Mouse (Mus musculus) induced T-regulatory cell, adult 2 months (primary cell): ENCODE measurements around the gene Ankrd66.

Source experiments
- DNase-seq: peaks from one replicate; pipeline ENCODE4 v3.0.0-alpha.2; 2012; ENCODE audit warnings: low read depth

Gene Ankrd66

GRCm38 (mm10) chr17:43543539-43543938 lies at the start of gene Ankrd66:
Gene Ankrd66 (minus strand): TSS chr17:43543639.
- DNase-seq = no peak

- DNase-seq = no peak
These were observed 49.2 kb upstream of the Ankrd66 start for GRCm38 (mm10) chr17:43592296-43593291.

- DNase-seq = no peak
These were observed 47.1 kb upstream of the Ankrd66 start for GRCm38 (mm10) chr17:43590531-43590930.

GRCm38 (mm10) chr17:43589750-43590149 lies 46.3 kb upstream of the Ankrd66 start:
- DNase-seq = no peak

- DNase-seq = no peak
These were observed 43.8 kb upstream of the Ankrd66 start for GRCm38 (mm10) chr17:43587278-43587677.

GRCm38 (mm10) chr17:43584771-43585170 lies 41.3 kb upstream of the Ankrd66 start:
- DNase-seq = no peak

GRCm38 (mm10) chr17:43581012-43581467 lies 37.6 kb upstream of the Ankrd66 start:
- DNase-seq = no peak

GRCm38 (mm10) chr17:43580456-43580855 lies 37.0 kb upstream of the Ankrd66 start:
- DNase-seq = no peak

- no peak for DNase-seq
These were observed 30.2 kb upstream of the Ankrd66 start for GRCm38 (mm10) chr17:43573624-43574073.

- no peak for DNase-seq
These were observed 25.8 kb upstream of the Ankrd66 start for GRCm38 (mm10) chr17:43569287-43569686.

- no peak for DNase-seq
These were observed 24.8 kb upstream of the Ankrd66 start, which contains the start of gene Pla2g7 for GRCm38 (mm10) chr17:43567992-43568888. Gene Pla2g7 (plus strand): TSS chr17:43568098.

- DNase-seq = no peak
These were observed 24.2 kb upstream of the Ankrd66 start for GRCm38 (mm10) chr17:43567593-43567991.

GRCm38 (mm10) chr17:43563192-43563987 lies 20.0 kb upstream of the Ankrd66 start:
- DNase-seq = no peak

GRCm38 (mm10) chr17:43558678-43559077 lies 15.2 kb upstream of the Ankrd66 start:
- no peak for DNase-seq

- no peak for DNase-seq
These were observed 14.2 kb upstream of the Ankrd66 start for GRCm38 (mm10) chr17:43557541-43558090.

- no peak for DNase-seq
These were observed 13.7 kb upstream of the Ankrd66 start for GRCm38 (mm10) chr17:43557104-43557503.

- DNase-seq = no peak
These were observed 11.3 kb upstream of the Ankrd66 start for GRCm38 (mm10) chr17:43554516-43555403.

- no peak for DNase-seq
These were observed 7.7 kb upstream of the Ankrd66 start for GRCm38 (mm10) chr17:43551122-43551630.

GRCm38 (mm10) chr17:43544040-43544439 lies 601 bp upstream of the Ankrd66 start:
- DNase-seq = no peak

- DNase-seq = no peak
These were observed 4.7 kb downstream of the Ankrd66 start for GRCm38 (mm10) chr17:43538767-43539166.
